Mouse (Mus musculus): Measurements from ENCODE around the gene Abcc3.

DNA sequence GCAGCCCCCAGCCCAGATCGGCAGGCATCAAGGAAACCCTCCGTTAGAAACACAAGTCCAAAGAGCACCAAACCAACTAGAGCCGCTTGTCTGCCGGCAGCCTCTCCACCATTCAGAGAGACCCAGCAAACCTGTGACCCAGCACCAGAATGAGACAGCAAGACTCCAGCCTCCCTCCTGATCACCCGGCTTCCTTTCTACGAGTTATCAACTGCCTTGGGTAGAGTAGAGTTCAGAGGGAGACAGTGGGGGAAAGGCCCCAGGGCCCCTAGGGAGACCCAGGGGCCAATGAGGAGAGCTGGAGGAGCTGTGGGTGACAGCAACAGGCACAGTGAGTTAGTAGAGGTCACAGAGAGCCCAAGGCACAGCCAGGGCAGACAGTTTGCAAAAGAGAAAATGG lies 28.2 kb upstream of the Abcc3 start:
- TF ChIP-seq CTCF (IDR thresholded peaks at IDR 0.05; ENCODE audit: borderline replicate concordance, insufficient read depth, low read depth, low read length): no peak
- TF ChIP-seq POLR2A (IDR thresholded peaks at IDR 0.05; ENCODE audit: borderline replicate concordance, insufficient read depth, low read length): no peak
